Mouse (Mus musculus) brain, embryonic 14.5 days (tissue): ENCODE measurements around the gene Serpinb12. TPM values are rescaled to one million over a fixed set of nuclear protein-coding genes. Genes with fewer than 3 reads are reported as not detected.

Experiments
- DNase-seq: peaks from one replicate; pipeline ENCODE4 v3.0.0-alpha.2; 2011; ENCODE audit warnings: low read depth
- CTCF ChIP-seq: fragments of 200-500 bp; IDR thresholded peaks from 2 replicates; pipeline ENCODE4 v1.5.1; 2012; ENCODE audit warnings: inconsistent platforms, mild to moderate bottlenecking, moderate library complexity, borderline replicate concordance; ENCODE audit not compliant: insufficient read depth, insufficient read length; ENCODE audit errors: extremely low read depth
- POLR2A ChIP-seq: fragments of 200-500 bp; IDR thresholded peaks from 2 replicates; pipeline ENCODE4 v1.6.1; 2012; ENCODE audit warnings: mild to moderate bottlenecking, inconsistent platforms, borderline replicate concordance; ENCODE audit not compliant: poor library complexity, insufficient read depth, insufficient read length, severe bottlenecking; ENCODE audit errors: extremely low read depth
- polyA plus RNA-seq: library from polyadenylated mRNA; depleted of rRNA; stranded (reverse); fragments of >200 nt; gene quantifications from 2 replicates; pipeline ENCODE4 v1.2.3, GENCODE M21; 2012; rRNA removed

Gene Serpinb12
- polyA plus RNA-seq, 1 experiment: 0.12 TPM

DNA sequence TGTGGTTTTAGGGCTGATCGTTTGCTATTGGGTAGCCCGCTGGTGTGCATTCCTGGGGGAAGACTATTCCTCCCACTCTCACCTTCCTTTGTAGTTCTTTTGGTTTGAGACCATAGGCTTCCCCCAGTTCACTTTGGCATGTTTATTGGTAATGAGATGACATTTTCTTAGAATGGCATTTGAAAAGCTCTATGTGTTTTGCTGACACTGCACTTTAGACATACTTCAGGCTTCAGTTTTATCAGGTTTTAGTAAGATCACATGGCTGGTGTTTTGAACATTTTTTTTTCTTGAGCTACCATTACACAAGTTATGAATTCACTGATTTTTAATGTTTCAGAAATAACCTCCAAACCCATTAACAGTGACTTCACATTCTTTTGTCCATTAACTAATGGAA is 67.5 kb downstream of the Serpinb12 start:
- TF ChIP-seq POLR2A (no peak), CTCF (no peak)
- DNase-seq: no peak

DNA sequence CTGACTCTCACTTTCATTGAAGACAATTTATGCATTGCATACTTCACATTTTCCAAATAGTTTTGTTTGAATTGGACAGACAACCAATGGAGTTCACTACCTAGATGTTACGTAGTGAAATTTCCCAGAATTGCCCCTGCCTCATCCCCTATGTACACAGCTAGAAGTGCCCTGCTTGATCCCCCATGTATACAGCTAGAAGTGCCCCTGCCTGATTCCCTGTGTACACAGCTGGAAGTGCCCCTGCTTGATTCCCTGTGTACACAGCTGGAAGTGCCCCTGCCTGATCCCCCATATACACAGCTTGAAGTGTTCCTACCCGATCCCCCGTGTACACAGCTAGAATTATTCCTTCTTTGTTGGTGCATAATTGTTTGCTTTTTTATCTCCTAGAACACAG is 72.1 kb downstream of the Serpinb12 start:
- TF ChIP-seq POLR2A: no peak
- TF ChIP-seq CTCF: no peak

More for the DNA sequence above, 72.1 kb downstream of the Serpinb12 start:
- DNase-seq: no peak

Other genes with a start within 250 kb of the Serpinb12 start
- gene Bcl2, start 220.2 kb upstream of the Serpinb12 start, polyA plus RNA-seq: 3.0 and 7.7 TPM in 2 replicates
- gene Kdsr, start 174.7 kb upstream of the Serpinb12 start, polyA plus RNA-seq: 8.8 and 9.5 TPM in 2 replicates
- gene Vps4b, start 137.7 kb upstream of the Serpinb12 start, polyA plus RNA-seq: 21.7 and 23.6 TPM in 2 replicates
- 0.10 and 0.40 TPM in 2 replicates for gene Serpinb5, start 73.3 kb upstream of the Serpinb12 start, polyA plus RNA-seq
- not detected in 2 replicates for gene Serpinb13, start 46.5 kb downstream of the Serpinb12 start, polyA plus RNA-seq
- gene Serpinb3a, start 117.9 kb downstream of the Serpinb12 start, polyA plus RNA-seq: 0.39 TPM in 1 of 2 replicates, not detected in the other
- not detected in 2 replicates for gene Serpinb3d, start 149.1 kb downstream of the Serpinb12 start, polyA plus RNA-seq